Comparison of ENCODE assay signal across 26 mouse cellular contexts in genomic region chr6:3481705-3482104, GRCm38 (mm10). TPM values are rescaled to one million over a fixed set of nuclear protein-coding genes. Genes with fewer than 3 reads are reported as not detected.
A peak's percentile ranks its signal among the peaks of the same experiment; 100 is the strongest.
DNase-seq lines count a peak whose midpoint lies in the region; TF ChIP-seq lines count a peak whose summit lies in the region.
"Had no signal": no experiment of that assay in that cellular context is flagged by ENCODE, and none has a peak within 500 bp of the region (broad histone marks: within the 10 kb centered on the region; RNA-seq: fewer than 3 reads in every experiment).

No protein-coding gene starts in this region.

- H3K9me3 ChIP-seq in heart, embryonic 10.5 days: no peaks in the 10 kb centered on the region
- H3K9me3 ChIP-seq: embryonic facial prominence, embryonic 13.5 days; kidney, embryonic 15.5 days; liver, embryonic 12.5 days; neural tube, embryonic 15.5 days had no signal

- H3K36me3 ChIP-seq in heart, embryonic 10.5 days: no peaks in the 10 kb centered on the region
- no peaks in the 10 kb centered on the region for H3K36me3 ChIP-seq in macrophage (ENCODE audit: inconsistent target)
- H3K36me3 ChIP-seq in small intestine, adult 2 months (ENCODE audit: control insufficient read depth, insufficient read depth, low read length): no peaks in the 10 kb centered on the region
- H3K36me3 ChIP-seq: embryonic facial prominence, embryonic 13.5 days; kidney, embryonic 15.5 days; liver, embryonic 12.5 days; neural tube, embryonic 15.5 days had no signal

- WGBS in heart, embryonic 10.5 days: 73% methylated on average over 3 of the region's 3 CpGs
- 15% methylated on average over 3 of the region's 3 CpGs for WGBS in macrophage (ENCODE audit: missing documents)
- 45% methylated on average over 3 of the region's 3 CpGs for WGBS in small intestine, adult 2 months

- H3K79me2 ChIP-seq in macrophage (ENCODE audit: inconsistent target): no peaks in the 10 kb centered on the region

- no peaks in the 10 kb centered on the region for H3K4me1 ChIP-seq in heart, embryonic 10.5 days
- H3K4me1 ChIP-seq in bone marrow macrophage, adult 2 months (ENCODE audit: control insufficient read depth, insufficient read depth, low read length): peaks cover 17% of the 10 kb centered on the region
- no peaks in the 10 kb centered on the region; the same call in 1 of the 2 replicates for H3K4me1 ChIP-seq in small intestine, adult 2 months (ENCODE audit: control insufficient read depth, insufficient read depth, insufficient read length, low read length)
- H3K4me1 ChIP-seq: embryonic facial prominence, embryonic 13.5 days; kidney, embryonic 15.5 days; liver, embryonic 12.5 days; neural tube, embryonic 15.5 days had no signal

- H3K27ac ChIP-seq in heart, embryonic 10.5 days: no peak overlapping the region
- peak overlapping the region; percentile 63 for H3K27ac ChIP-seq in bone marrow macrophage, adult 2 months (ENCODE audit: insufficient read depth, low read depth, low read length)
- H3K27ac ChIP-seq in macrophage: 0 out of 2 replicates have a peak overlapping the region, but pooled peaks have one; percentile 5
- H3K27ac ChIP-seq in small intestine, adult 2 months (ENCODE audit: insufficient read depth, low read depth, low read length): peak overlapping the region; percentile 38; the same call in 1 of the 2 replicates
- H3K27ac ChIP-seq: embryonic facial prominence, embryonic 13.5 days; gastrocnemius, adult 2 months; hindbrain, embryonic 14.5 days; kidney, embryonic 15.5 days; liver, embryonic 12.5 days; neural tube, embryonic 15.5 days had no signal

- peak; percentile 79 for DNase-seq in heart, adult 11 months
- no peak for DNase-seq in heart, embryonic 10.5 days (ENCODE audit: low spot score)
- no peak for DNase-seq in gastrocnemius, postnatal 4 days (ENCODE audit: low spot score in 2 of 2)
- DNase-seq in heart, postnatal 4 days: no peak
- no peak for DNase-seq in cerebellum, adult 11-12 months
- DNase-seq: adrenal gland, adult 2 months; adrenal gland, postnatal 36 days; cerebellum, adult 9-11 months; gastrocnemius, adult 2 months; gastrocnemius, postnatal 36 days; heart, postnatal 36 days; kidney, adult 18-20 months; kidney, postnatal 25 days; left cerebral cortex, postnatal 4 days; liver, postnatal 0 days; midbrain, embryonic 14.5 days; right cerebral cortex, postnatal 4 days; thymus, postnatal 14 days had no signal

- TF ChIP-seq CTCF in bone marrow macrophage, adult 2 months (IDR thresholded peaks at IDR 0.05; ENCODE audit: low read depth, low read length): no peak
- TF ChIP-seq CTCF in small intestine, adult 2 months (IDR thresholded peaks at IDR 0.05; ENCODE audit: extremely low read depth, insufficient read length, insufficient replicate concordance, low read depth, low read length): no peak

- TF ChIP-seq POLR2A in bone marrow macrophage, adult 2 months (IDR thresholded peaks at IDR 0.05; ENCODE audit: borderline replicate concordance, low read depth, low read length): no peak
- TF ChIP-seq POLR2A in small intestine, adult 2 months (IDR thresholded peaks at IDR 0.05; ENCODE audit: low read depth, low read length): no peak

- no peaks in the 10 kb centered on the region for H3K27me3 ChIP-seq in heart, embryonic 10.5 days (ENCODE audit: insufficient read depth, poor library complexity, severe bottlenecking)
- H3K27me3 ChIP-seq in small intestine, adult 2 months (ENCODE audit: control insufficient read depth, insufficient read depth, low read length): no peaks in the 10 kb centered on the region
- H3K27me3 ChIP-seq: embryonic facial prominence, embryonic 13.5 days; kidney, embryonic 15.5 days; liver, embryonic 12.5 days; neural tube, embryonic 15.5 days had no signal

- H3K4me3 ChIP-seq in heart, embryonic 10.5 days: no peak overlapping the region
- no peak overlapping the region for H3K4me3 ChIP-seq in bone marrow macrophage, adult 2 months (ENCODE audit: insufficient read depth, low read length)
- H3K4me3 ChIP-seq in macrophage (ENCODE audit: inconsistent target): no peak overlapping the region
- H3K4me3 ChIP-seq in small intestine, adult 2 months (ENCODE audit: low read depth, low read length): no peak overlapping the region
- H3K4me3 ChIP-seq: embryonic facial prominence, embryonic 13.5 days; gastrocnemius, adult 2 months; kidney, embryonic 15.5 days; liver, embryonic 12.5 days; neural tube, embryonic 15.5 days had no signal

RNA-seq across cellular contexts. Expression of gene Hepacam2, which starts 16.4 kb away (rescaled TPM):
- polyA plus RNA-seq in heart, embryonic 10.5 days (2016; fragmentation: Nextera tagmentation; extraction: Ambion mirVana): 0.13 and 0.34 TPM in 2 replicates
- polyA plus RNA-seq in bone marrow macrophage, adult 2 months (2012; ENCODE audit: insufficient read depth, insufficient read length, missing spikeins): 0.74 and 0.83 TPM in 2 replicates
- 1 to 10 TPM in 1 of 26 experiments, under 1 TPM in 2, not detected in 23; 0.36 to 1.5 (median 0.55) TPM for total RNA-seq in macrophage (2018; cell fraction: chromatin; rRNA removed)
- under 1 TPM in 11 of 26 experiments, not detected in 15; 0.04 to 0.19 (median 0.12) TPM for total RNA-seq in macrophage (2018; cell fraction: cytosol; rRNA removed)
- total RNA-seq in macrophage (2018; cell fraction: nucleus; rRNA removed): 1 to 10 TPM in 1 of 26 experiments, under 1 TPM in 4, not detected in 21; 0.30 to 1.1 (median 0.54) TPM
- polyA plus RNA-seq in macrophage (2018): 0.06 to 0.14 TPM in 2 of 3 replicates, not detected in the other
- polyA plus RNA-seq in small intestine, adult 2 months (2012; rRNA removed): 12.6 and 41.7 TPM in 2 replicates
- total RNA-seq in gastrocnemius, postnatal 4 days (2021): not detected
- total RNA-seq in heart, postnatal 4 days (2021): under 1 TPM in 1 of 2 experiments, not detected in 1; 0.14 TPM
- total RNA-seq: gastrocnemius, postnatal 36 days had no signal

RNA-seq across cellular contexts. Expression of gene Vps50, which starts 16.5 kb away (rescaled TPM):
- polyA plus RNA-seq in heart, embryonic 10.5 days (2016; fragmentation: Nextera tagmentation; extraction: Ambion mirVana): 24.2 and 26.1 TPM in 2 replicates
- polyA plus RNA-seq in bone marrow macrophage, adult 2 months (2012; ENCODE audit: insufficient read depth, insufficient read length, missing spikeins): 35.3 and 39.8 TPM in 2 replicates
- total RNA-seq in macrophage (2018; cell fraction: chromatin; rRNA removed): 100 to 1,000 TPM in 21 of 26 experiments, 10 to 100 TPM in 5; 69.1 to 166 (median 125) TPM
- total RNA-seq in macrophage (2018; cell fraction: cytosol; rRNA removed): 10 to 100 TPM; 27.3 to 41.7 (median 34.9) TPM
- 100 to 1,000 TPM in 4 of 26 experiments, 10 to 100 TPM in 22; 44.8 to 108 (median 69.1) TPM for total RNA-seq in macrophage (2018; cell fraction: nucleus; rRNA removed)
- 31.5 to 37.6 TPM (median 36.8 TPM) in 3 replicates for polyA plus RNA-seq in macrophage (2018)
- 0.48 and 0.86 TPM in 2 replicates for polyA plus RNA-seq in small intestine, adult 2 months (2012; rRNA removed)
- total RNA-seq in gastrocnemius, postnatal 4 days (2021): 10 to 100 TPM; 17.7 to 21.0 TPM
- total RNA-seq in heart, postnatal 4 days (2021): 10 to 100 TPM; 15.0 to 18.7 TPM

Comparison
In these comparisons a context has a peak if more than half of its experiments do, and no peak if none do; other contexts are left out.
1. RNA of gene Vps50, which starts 16.5 kb away (polyA plus RNA-seq): 35.3 to 39.8 TPM in bone marrow macrophage, adult 2 months, 31.5 to 37.6 TPM in macrophage and 24.2 to 26.1 TPM in heart, embryonic 10.5 days; 0.48 to 0.86 TPM in small intestine, adult 2 months; every median in the first group is over 10 times any median in the second.